Mouse (Mus musculus): Measurements from ENCODE around the gene Ltbp1.

Gene Ltbp1

DNA sequence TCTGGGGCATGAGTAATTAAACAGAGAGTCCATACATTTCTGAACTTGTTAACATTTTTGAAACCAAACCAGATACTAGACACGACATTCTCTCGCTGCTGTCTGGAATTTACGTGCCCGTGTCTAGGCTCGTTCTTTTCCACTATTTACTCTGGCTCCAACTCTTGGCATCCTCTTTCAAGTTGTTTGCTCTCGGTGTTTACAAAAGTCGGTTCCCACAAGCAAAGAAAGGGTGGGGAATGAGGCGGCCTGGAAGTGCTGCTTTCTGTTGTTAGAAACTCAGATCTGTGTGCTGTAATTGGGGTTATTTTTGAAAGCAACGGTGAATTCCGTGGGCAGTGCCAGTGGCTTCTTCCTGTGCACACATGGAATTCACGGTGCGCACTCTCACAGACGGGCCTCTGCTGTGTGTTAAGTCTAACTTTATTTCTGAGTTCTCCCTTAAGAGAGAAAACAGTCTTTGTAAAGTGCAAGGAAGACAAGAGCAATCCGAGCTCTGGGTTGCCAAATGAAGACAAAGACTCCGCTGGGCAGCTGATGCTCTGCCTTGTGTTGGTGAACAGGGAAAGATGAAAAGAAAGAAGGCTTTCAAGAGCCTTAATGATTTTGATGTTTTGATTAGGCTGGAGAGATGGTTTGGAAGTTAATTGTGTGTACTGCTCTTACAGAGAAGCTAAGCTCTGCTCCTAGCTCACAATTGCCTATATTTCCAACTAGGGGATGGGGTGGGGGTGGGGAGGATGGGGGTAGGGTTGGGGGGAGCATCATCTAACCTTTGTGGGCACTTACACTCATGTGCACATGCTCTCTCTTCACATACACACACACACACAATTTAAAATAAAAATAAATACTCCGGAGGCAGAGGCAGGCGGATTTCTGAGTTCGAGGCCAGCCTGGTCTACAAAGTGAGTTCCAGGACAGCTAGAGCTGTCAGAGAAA lies 302.0 kb downstream of the Ltbp1 start:
- DNase-seq, result no peak

GRCm38 (mm10) chr17:75317106-75317505 lies 311.7 kb downstream of the Ltbp1 start:
- no peak for DNase-seq

GRCm38 (mm10) chr17:75323229-75323628 lies 317.9 kb downstream of the Ltbp1 start:
- no peak for DNase-seq

- no peak for DNase-seq
These were observed 318.4 kb downstream of the Ltbp1 start for GRCm38 (mm10) chr17:75323766-75324165.

- no peak for DNase-seq
These were observed 322.8 kb downstream of the Ltbp1 start for GRCm38 (mm10) chr17:75328102-75328639.

DNA sequence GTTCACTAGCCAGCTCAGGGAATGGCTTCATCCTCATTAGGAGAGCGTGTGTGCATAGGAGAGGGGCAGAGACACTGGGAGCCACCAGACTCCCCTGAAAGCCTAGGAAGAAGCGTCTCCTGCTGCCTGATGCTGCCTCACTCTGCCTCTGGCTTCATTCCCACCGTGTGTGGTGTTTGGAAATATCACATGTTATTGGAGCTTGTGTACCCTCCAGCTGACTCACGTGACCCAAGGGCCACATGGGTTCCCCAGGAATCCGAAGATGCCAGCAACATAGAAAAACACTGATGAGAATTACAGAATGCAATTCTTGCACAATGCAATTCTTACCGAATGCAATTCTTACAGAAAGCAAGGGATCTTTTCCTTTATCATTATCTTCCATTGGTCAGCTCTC lies 325.0 kb downstream of the Ltbp1 start:
- DNase-seq, result no peak

DNA sequence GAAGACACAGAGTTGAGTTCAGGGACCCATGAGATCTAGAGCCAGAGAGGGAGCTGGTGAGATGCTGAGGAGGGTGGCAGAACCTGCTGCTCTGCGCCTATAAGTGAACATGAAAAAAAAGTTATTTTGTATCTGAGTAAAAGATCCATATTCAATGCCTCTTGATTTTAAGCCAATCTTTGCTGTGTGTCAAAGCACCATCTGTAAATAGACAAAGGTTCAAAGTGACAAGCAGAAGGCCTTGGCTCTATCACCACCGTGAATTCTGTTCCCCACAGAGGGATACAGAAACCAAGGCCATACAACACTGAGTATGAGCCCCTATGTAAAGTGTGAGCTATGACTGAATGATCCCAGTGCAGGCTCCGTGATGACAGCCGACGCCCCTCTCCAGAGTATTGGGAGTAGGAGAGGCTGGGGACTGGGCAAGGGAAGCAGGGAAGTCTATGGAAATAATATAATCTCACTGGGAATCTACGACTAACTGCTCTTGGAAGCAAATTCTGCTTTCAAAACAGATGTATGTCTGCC lies 326.1 kb downstream of the Ltbp1 start:
- no peak for DNase-seq

DNA sequence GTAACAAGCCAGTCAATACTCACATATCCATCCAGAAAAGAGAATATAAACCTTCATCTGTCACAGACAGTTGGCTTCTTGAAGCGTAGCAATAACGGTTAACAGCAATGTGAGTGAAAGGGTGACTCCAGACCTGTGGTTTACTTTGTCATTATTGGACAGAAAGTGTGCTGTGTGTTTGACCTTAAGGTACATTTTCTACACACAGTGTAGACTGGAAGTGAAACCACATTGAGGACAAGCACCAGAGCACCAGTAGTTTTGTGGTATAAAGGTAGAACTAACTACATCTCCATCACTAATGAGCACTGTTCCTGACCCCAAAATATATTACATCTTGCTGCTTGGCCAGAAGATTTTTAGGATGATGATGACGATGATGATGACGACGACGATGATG lies 326.9 kb downstream of the Ltbp1 start:
- no peak for DNase-seq

DNA sequence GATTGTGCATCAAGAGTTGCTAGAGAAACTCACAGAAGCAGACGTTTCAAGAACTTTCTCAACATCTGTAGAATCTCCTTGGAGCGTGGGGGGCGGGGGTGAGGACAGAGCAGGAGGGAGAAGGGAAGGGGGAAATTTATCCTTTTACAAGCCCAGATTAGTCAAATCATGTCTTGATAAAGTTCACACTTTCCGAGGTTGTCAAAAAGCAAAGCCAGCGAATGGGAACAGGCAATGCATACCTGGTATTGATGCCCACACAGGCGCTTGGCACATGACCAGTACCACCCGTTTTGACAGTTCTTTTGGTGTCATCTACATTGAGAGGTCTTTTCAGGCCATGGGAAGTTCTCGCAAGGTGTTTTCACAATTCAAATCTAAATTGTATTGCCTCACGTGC lies 327.6 kb downstream of the Ltbp1 start:
- DNase-seq, result no peak

DNA sequence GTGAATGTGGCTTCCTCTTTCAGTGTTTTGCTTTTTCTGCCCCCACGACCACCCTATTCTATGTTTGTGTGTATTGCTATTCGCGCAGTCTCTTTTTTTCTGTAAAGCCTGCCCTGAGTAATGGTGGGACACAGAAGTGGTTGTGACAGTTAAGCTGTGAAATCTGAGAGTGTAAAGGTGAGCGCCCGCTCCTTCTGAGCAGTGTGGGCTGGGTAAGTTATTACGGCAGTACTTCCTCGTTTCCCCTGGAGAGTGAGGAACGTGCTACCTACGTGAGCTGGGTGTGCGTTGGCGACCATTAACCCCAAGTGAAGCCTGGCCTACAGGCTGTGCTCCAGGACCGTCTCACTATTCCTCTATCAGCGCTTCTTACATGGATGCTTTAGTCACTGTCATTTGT lies 328.4 kb downstream of the Ltbp1 start:
- DNase-seq, result no peak

- no peak for DNase-seq
These were observed 330.3 kb downstream of the Ltbp1 start for GRCm38 (mm10) chr17:75335649-75336048.

DNA sequence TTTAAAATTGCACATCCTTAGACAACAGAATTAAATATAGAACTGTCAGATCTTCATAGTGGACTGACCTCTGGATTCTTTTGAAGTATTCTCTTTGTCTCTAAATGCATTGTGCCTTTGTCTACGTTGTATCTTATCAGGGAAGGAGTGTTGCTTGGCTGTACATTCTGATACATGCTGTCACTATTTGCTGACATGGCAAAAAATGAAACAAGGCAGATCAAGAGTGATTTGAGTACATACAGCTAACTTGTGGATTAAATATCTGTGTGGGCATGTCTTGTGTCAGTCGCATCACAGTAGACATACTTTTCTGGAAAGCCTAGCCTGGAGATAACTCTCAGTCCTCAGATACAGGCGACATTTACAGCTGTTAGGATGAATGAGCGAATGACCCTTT lies 335.9 kb downstream of the Ltbp1 start:
- no peak for DNase-seq

DNA sequence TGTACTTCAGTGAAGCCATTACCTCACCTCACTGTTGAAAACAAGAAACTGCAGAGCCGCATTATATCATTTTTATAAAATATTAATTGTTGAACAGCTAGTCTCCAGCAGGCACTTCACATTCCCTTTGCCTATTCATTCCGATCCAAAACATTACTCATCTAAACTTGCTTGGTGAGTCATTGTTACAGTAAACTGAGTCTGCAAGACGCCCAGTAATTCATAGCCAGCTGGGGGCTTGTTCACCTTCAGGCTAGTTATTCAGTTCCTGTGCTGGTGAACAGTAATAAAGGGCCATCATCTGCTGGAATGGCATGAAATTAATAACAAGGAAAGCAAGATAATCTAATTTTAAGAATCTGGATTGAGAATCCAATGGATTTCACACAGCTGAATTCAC lies 339.7 kb downstream of the Ltbp1 start:
- DNase-seq, result no peak

DNA sequence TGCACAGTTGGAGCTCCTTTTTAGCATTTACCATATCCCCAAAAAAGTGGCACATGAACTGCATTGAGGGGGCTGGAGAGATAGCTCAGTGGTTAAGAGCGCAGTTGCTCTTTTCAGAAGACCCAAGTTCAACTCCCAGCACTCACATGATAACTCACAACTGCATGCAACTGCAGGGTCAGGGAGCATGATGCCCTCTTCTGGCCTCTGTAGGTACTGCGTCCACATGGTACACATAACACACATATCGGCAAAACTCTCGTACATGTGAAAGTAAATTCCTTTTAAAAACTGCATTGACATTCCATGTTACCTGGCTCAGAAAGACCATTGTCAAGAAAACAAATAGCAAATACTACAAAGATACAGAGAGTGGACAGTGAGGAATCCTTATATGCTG lies 342.0 kb downstream of the Ltbp1 start:
- DNase-seq, result no peak

DNA sequence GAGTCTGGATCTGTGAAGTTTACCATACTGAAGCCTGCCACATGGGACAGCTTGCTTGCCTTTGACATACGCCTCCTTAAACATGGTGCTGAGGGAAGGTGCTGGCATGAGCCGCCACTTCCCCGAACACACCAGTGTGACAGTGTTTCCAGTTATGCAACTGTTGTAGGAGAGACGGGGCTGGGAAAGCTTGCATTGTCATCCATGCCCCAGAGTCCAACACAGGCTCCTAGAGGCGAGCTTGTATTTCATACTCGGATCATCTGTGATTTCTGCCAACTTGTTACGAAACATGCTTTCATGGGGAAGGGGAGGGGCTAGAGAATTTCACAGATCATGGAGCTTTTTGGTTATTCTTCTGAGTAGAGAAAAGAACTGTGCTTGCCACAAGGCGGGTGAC lies 343.7 kb downstream of the Ltbp1 start:
- DNase-seq, result no peak

- DNase-seq, result no peak
These were observed 344.2 kb downstream of the Ltbp1 start for GRCm38 (mm10) chr17:75349602-75350001.

DNA sequence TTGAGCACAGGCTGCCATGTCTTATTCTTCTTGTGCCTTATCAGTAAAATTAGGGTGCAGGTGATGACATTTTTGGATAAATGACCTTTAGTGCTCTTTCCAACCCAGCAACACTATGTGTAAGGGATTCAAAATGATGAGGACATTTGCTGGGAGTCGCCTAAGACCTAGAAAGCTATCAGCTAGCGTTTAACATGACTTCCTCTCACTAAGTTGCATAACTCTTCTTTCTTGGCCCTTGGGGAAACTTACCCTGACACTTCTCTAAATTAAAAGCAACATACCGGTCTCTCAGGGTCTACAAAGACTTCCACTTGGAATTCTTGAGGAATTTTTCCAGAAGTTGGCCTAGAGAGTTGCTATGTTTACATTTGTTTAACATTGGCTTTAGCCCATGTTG lies 348.0 kb downstream of the Ltbp1 start:
- DNase-seq, result no peak

GRCm38 (mm10) chr17:75355431-75355830 lies 350.1 kb downstream of the Ltbp1 start:
- no peak for DNase-seq

DNA sequence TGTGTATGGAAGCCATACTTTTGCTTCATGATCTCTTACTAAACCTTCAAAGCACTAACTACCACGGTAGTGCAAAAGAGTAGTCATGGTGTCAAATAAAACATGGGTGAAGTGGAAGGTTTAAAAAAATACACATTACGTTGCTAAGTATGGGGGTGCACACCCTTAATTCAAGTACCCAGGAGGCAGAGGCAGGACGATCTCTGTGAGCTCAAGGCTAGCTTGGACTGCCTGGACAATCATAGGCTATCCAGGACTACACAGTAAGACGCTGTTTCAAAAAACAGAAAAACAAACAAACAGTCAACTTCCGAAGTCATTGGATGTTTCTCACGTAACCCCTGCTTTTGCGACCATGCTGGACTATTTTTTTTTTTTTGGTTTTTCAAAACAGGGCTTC lies 354.7 kb downstream of the Ltbp1 start:
- no peak for DNase-seq

- no peak for DNase-seq
These were observed 361.0 kb downstream of the Ltbp1 start for GRCm38 (mm10) chr17:75366332-75366731.

GRCm38 (mm10) chr17:75367486-75368155 lies 362.3 kb downstream of the Ltbp1 start:
- no peak for DNase-seq

GRCm38 (mm10) chr17:75368580-75368979 lies 363.2 kb downstream of the Ltbp1 start:
- no peak for DNase-seq

DNA sequence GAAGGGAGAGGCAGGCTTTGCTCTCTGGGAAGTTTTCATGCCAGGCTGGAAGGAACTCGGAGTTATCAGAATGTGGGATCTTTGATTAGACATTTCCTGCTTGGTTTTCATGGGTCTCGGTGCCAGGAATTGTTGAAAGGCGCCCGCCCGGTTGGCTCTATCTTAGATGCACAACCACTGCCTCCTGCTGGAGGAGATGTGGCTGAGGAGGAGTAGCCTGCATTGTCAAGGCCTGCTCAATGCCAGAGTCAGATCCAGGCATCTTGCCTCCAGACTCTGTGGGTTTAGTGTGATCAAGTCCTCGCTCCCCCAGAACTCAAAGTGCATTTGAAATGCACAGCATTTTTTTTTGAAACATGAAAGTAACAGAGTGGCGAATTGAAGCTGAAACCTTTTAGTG lies 364.0 kb downstream of the Ltbp1 start:
- peak in 1 of 2 experiments; percentile 6 for DNase-seq

DNA sequence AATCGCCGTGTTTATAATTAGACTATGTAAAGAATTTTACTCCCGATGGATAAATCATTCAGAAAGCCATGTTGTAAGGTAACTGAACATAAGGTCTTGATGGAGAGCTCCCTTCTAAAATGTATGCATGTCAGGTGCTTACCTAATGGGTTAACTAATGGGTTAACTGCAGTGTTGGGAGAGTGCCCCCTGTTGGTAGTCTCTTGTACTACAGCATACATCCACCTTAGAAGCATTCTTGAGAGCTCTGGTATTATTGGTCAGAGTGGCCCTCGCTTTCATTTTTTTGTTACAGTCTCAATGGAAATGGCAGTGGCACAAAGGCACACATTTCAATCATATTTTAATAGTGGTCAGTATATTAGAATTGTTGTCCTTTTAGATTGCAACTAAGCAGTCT lies 364.8 kb downstream of the Ltbp1 start:
- peak in 1 of 2 experiments; percentile 9 for DNase-seq
